Mouse (Mus musculus) ovary, adult 18-20 months (tissue): Measurements from ENCODE around the gene Slc15a5.
A peak's percentile ranks its signal among the peaks of the same experiment; 100 is the strongest.
"Not testable (repeated sequence)": the region's sequence is repeated elsewhere in the genome, so short reads cannot be mapped to it uniquely, and the experiment has no call there.

Experiments
- DNase-seq: peaks from one replicate; pipeline ENCODE4 v3.0.0; 2022; ENCODE audit warnings: low spot score, mixed read lengths

The Slc15a5 gene

GRCm38 (mm10) chr6:138079816-138080215 lies at the start of gene Slc15a5:
TSS of gene Slc15a5 (minus strand) at chr6:138079916.
- no peak for DNase-seq

- DNase-seq = no peak
Observed at GRCm38 (mm10) chr6:138128392-138129335, 48.9 kb upstream of the Slc15a5 start.

GRCm38 (mm10) chr6:138117496-138117895 lies 37.8 kb upstream of the Slc15a5 start:
- no peak for DNase-seq

DNA sequence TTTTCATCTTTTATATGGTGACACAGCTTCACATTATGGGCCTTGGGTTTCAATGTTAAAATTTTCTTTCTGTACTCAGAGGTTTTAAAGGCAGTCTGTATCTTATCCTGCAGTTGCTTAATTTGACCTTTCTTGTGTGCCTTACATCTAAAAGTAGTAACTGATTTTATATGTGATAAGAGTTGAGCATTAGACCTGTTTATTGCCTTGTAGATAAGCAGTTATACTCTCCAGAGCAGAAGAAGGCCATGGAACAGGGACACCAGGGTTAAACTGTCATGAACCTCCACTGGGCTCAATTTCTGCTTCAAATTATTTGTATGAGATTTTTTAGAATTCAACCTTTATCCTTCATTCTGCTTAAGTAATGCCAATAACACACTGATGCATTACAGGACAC lies 24.8 kb upstream of the Slc15a5 start:
- no peak for DNase-seq

DNA sequence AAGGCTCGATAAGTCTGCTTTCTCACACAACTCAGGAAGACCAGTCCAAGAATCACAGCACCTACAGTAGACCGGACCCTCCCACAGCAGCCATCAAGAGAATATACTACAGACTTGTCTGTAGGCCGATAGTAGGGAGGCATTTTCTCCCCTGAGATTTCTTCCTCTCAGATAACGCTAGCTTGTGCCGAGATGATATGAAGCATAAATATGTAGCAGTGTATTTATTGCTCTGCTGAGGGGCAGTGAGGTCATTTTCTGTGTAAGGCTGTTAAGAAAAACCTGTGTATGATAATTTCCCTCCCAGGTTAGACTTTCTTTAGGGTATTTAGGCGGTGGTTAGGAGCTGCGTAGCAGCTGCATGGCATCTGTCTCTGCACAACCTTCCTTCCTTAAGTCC lies 23.2 kb upstream of the Slc15a5 start:
- DNase-seq = no peak

GRCm38 (mm10) chr6:138101843-138102242 lies 22.1 kb upstream of the Slc15a5 start:
- DNase-seq = no peak

- DNase-seq = no peak
Observed at GRCm38 (mm10) chr6:138099646-138100045, 19.9 kb upstream of the Slc15a5 start.

GRCm38 (mm10) chr6:138095060-138095459 lies 15.3 kb upstream of the Slc15a5 start:
- DNase-seq = no peak

- no peak for DNase-seq
Observed at GRCm38 (mm10) chr6:138092432-138092831, 12.7 kb upstream of the Slc15a5 start.

- DNase-seq = no peak
Observed at GRCm38 (mm10) chr6:138089084-138089483, 9.4 kb upstream of the Slc15a5 start.

GRCm38 (mm10) chr6:138086421-138086820 lies 6.7 kb upstream of the Slc15a5 start:
- DNase-seq = not testable (repeated sequence)

- no peak for DNase-seq
Observed at GRCm38 (mm10) chr6:138080778-138081549, 1.2 kb upstream of the Slc15a5 start.

DNA sequence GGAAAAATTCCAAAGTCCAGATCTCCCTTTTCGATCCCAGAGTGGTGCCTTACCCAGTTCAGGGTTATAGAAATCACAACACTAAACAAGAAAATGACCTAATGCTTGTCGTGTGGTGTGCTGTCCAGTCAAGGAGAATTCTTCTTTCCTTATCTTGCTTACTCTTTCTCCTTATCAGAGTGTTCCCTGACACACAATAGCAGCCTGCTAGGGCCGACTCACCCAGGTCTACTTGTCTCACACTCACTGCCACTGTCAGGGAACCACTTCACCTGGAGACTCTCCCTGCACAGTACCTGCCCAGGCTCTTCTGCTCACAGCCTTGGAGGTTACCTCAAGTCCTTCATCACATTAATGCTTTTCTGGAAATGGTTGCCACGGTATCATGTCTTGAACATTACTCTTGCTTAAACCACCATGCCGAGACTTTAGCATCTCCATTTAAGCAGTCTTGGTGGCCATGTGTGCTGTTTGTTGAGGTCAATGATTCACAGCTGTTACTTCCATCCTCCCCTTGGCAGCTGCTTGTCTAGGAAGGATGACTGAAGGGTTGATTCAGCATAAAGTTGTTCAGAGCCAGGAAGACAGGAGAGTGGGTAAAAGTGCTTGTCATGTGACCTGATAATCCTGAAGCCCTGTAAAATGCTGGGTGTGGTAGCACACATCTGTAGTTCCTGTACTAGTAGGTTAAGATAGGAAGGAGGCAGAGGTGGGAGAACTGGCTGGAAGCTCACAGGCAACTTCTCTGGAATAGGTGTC lies 1.9 kb downstream of the Slc15a5 start:
- no peak for DNase-seq

DNA sequence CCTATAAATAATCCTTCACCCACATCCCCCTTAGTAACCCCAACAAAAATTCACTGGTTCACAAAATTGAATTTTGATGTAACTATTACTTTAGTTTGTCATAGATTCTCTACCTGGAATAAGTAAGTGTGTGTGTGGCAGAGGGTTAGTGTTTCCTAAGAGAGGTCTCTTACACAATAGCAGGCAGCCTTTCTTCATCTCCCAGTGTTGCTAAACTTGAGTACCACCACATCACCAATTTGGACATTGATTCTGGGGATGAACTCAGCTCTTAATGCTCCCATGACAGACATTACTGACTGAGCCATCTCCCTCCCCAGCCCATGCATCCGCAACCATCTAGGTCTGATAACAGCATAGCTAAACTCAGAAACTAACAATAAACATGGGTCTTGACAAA lies 4.0 kb downstream of the Slc15a5 start:
- no peak for DNase-seq

- DNase-seq = no peak
Observed at GRCm38 (mm10) chr6:138073540-138073939, 6.2 kb downstream of the Slc15a5 start.

GRCm38 (mm10) chr6:138072963-138073339 lies 6.8 kb downstream of the Slc15a5 start:
- DNase-seq = no peak

- DNase-seq = peak; percentile 12
Observed at GRCm38 (mm10) chr6:138072110-138072962, 7.4 kb downstream of the Slc15a5 start.

DNA sequence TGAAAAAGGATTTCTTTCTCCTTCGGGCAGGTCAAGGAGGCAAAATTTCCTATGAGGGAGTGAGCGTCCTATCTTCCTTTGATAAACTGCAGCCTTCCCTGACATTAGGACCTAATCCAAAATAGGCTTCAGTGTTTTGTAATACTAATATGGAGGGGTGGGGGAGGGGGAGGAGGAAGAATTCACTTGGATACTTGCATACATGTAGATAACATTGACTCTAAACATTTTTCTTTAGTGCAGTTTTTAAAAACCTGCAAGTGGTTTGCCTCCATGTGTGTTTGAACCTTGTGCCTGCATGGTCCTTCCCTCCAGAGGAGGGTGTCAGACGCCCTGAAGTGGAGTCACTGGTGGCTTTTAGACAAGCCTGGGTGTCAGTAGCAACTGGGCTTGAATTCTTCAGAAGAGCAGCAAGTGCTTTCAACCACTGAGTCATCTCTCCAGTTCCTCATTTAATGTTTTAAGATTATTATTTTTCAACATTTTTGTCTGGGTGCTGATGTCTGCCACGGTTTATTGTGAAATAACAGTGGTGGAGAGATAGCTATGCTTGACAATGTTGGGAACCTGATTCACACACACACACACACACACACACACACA lies 8.1 kb downstream of the Slc15a5 start:
- DNase-seq = no peak

DNA sequence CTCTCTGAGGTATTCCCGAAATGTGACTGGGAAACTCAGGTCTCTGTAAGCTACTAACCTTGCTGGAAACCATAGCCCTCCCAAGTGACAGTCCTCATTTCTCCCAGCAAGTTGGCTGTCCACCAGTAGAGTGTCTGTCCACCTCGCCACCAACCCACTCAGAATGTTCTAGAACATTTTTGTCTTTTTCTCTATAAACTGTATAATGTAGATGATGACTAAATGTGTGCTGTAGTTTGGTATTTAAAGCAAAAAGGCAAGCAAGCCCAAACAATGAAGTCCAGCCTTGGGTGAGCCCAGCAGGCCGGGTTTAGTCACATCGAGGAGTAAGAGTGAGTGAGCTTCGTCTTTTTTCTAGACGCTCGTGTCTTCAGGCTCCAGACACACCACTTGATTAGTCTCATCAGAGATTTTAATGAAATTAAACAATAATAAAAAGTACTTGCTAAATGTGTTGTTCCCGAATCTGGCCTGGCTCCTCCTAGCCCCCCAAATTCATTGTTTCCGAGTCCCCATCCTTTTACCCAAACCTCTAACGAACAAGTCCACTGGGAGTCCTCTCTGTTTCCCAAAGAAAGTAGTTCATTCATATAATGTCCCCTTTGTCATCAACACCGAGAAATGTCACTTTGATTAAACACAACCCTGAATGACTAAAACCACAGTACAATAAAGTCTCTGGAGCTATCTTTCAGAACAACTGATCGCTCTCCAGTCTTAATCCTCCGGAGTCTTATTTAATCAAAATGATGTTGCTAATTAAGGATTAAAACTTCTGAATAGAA lies 8.8 kb downstream of the Slc15a5 start:
- no peak for DNase-seq

DNA sequence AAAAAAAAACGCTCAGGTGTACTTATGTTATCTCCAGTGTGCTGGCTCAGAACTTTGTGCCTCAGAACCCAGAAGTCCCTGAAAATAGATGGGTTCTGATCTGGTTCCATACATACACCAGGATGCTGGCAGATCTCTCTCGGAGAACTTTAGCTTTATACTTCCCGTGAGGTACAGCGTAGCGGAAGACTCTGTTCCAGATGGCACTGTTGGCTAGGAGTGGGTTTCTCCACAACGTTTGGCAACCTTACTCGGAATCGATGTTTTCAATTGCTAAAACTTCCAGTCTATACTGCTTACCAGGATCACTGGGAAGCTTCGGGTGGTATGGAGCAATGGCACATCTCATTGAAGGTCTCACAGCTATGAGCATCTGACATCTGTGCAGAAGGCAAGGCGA lies 9.8 kb downstream of the Slc15a5 start:
- no peak for DNase-seq
